Mouse (Mus musculus) heart, embryonic 11.5 days (tissue): ENCODE results near the gene Shank1. TPM values are rescaled to one million over a fixed set of nuclear protein-coding genes. Genes with fewer than 3 reads are reported as not detected.
A peak's percentile ranks its signal among the peaks of the same experiment; 100 is the strongest.

Source experiments
- ATAC-seq: fragments of 200-750 bp; cut with Nextera tagmentation; replicated peaks from 2 replicates; pipeline ENCODE4 v1.8.0; 2017; ENCODE audit warnings: moderate library complexity; ENCODE audit not compliant: insufficient number of reproducible peaks, low FRiP score, low TSS enrichment
- H3K27ac ChIP-seq: fragments of 300-500 bp; sonication (generic); 2 replicates; pipeline ENCODE4 v1.5.1; 2014; ENCODE audit warnings: mild to moderate bottlenecking, low read depth, low read length
- H3K27me3 ChIP-seq: fragments of 300-500 bp; sonication (generic); 2 replicates; pipeline ENCODE4 v1.6.1; 2014; ENCODE audit warnings: mild to moderate bottlenecking, low read length, mixed read lengths; ENCODE audit not compliant: control insufficient read depth, insufficient read depth
- H3K36me3 ChIP-seq: fragments of 300-500 bp; sonication (generic); 2 replicates; pipeline ENCODE4 v1.6.1; 2014; ENCODE audit warnings: mild to moderate bottlenecking, low read length, moderate library complexity, mixed read lengths; ENCODE audit not compliant: control insufficient read depth, insufficient read depth
- H3K4me1 ChIP-seq: fragments of 300-500 bp; sonication (generic); 2 replicates; pipeline ENCODE4 v1.6.1; 2014; ENCODE audit warnings: low read length; ENCODE audit not compliant: control insufficient read depth, insufficient read depth
- H3K4me2 ChIP-seq: fragments of 300-500 bp; sonication (generic); 2 replicates; pipeline ENCODE4 v1.6.1; 2014; ENCODE audit warnings: mild to moderate bottlenecking, moderate library complexity
- H3K4me3 ChIP-seq: fragments of 300-500 bp; sonication (generic); 2 replicates; pipeline ENCODE4 v1.5.1; 2014; ENCODE audit warnings: low read depth, low read length
- H3K9ac ChIP-seq: fragments of 300-500 bp; sonication (generic); 2 replicates; pipeline ENCODE4 v1.6.1; 2014; ENCODE audit warnings: mild to moderate bottlenecking, low read depth, low read length, moderate library complexity
- H3K9me3 ChIP-seq: fragments of 300-500 bp; sonication (generic); replicated peaks from 2 replicates; pipeline ENCODE4 v1.6.1; 2016; ENCODE audit warnings: low read length; ENCODE audit not compliant: control insufficient read depth
- WGBS: fragments of 180-500 bp; shearing (Covaris S2); extraction: QIAGEN DNeasy Blood & Tissue Kit; methylation state at CpG from one replicate; pipeline ENCODE4 v1.1.7; 2014; ENCODE audit not compliant: insufficient replicate concordance; 5-methylcytosine and 5-hydroxymethylcytosine counted together
- polyA plus RNA-seq: library from polyadenylated mRNA; unstranded; fragments of >200 nt; fragmentation: Nextera tagmentation; extraction: Ambion mirVana; gene quantifications from 2 replicates; pipeline ENCODE4 v1.2.1, GENCODE M21; 2014

Gene Shank1
- 1.1 and 1.3 TPM in 2 replicates for polyA plus RNA-seq

DNA sequence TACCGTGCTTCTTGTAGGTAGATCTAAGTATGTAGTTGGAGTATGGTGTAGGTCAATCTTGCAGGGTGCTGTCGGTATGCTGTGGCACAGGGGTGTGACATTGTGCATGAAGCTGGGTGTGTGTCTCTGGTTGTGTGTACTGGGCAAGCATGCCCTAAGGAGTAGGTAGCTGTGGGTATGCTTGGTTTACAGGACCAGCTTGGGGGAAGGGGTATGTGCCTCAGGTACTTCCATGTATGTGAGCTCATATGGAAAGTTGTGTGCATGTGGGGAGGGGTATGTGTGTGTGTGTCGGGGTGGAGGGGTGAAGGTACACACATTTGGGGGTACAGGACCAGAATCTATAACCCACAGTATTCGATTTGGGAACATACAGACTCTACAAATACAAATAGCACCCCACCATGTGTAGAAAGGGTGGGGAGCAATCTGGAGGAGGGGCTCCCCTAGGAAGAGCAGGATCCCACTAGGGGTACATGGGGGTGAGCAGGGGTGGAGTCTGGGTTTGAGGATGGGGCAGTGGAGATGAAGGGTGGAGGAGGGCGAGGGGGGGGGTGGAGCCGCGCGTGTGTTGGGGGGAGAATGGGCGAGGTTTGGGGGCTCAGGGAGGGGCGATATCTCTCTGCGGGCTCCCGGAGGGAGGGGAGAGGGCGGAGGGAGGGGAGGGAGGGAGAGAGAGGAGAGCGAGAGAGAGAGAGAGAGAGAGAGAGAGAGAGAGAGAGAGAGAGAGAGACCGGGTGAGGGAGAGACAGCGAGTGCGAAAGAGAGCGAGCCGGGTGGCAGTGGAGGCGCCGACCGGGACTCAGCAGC is at the start of gene Shank1:
Gene Shank1 (plus strand): TSS at position 779 of the 810 bp plus-strand sequence.
- H3K27me3 ChIP-seq: peaks cover 77% of the 10 kb centered on the region

DNA sequence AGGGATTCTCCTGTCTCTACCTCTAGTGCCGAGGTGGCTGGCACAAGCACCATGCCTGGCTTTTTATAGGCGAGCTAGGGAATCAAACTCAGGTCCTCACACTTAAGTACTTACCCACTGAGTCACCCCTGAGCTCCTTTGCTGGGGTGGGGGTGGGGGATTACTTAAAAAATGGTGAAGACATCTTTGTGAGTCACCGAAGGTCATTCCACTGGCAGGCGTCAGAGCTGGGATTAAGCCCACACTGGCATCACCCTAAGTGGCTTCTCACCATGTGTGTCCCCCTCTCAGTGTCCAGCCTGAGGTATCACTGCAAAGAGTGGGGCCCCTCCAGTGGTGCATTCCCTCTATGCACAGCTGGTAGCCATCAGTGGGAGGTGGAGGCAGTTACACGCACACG is 49.6 kb upstream of the Shank1 start:
- H3K4me3 ChIP-seq: no peak overlapping the region
- H3K36me3 ChIP-seq: no peaks in the 10 kb centered on the region
- no peaks in the 10 kb centered on the region for H3K4me1 ChIP-seq
- no peaks in the 10 kb centered on the region for H3K9me3 ChIP-seq
- ATAC-seq: no peak
- no peak overlapping the region for H3K9ac ChIP-seq
- WGBS: 66% methylated on average over 6 of the region's 6 CpGs
- H3K27ac ChIP-seq: no peak overlapping the region
- peaks cover 25% of the 10 kb centered on the region for H3K27me3 ChIP-seq
- H3K4me2 ChIP-seq: no peak overlapping the region

More for the DNA sequence above, at the start of gene Shank1:
- Histone ChIP-seq H3K9ac (peak within 1 kb of the TSS; percentile 60), H3K36me3 (no peaks in the 10 kb centered on the region), H3K4me1 (peaks cover 14% of the 10 kb centered on the region), H3K27ac (no peak within 1 kb of the TSS), H3K4me2 (peak within 1 kb of the TSS; percentile 81), H3K9me3 (no peaks in the 10 kb centered on the region), H3K4me3 (peak within 1 kb of the TSS; percentile 50)
- WGBS: 12% methylated on average over 14 of the region's 22 CpGs
- no peak for ATAC-seq

DNA sequence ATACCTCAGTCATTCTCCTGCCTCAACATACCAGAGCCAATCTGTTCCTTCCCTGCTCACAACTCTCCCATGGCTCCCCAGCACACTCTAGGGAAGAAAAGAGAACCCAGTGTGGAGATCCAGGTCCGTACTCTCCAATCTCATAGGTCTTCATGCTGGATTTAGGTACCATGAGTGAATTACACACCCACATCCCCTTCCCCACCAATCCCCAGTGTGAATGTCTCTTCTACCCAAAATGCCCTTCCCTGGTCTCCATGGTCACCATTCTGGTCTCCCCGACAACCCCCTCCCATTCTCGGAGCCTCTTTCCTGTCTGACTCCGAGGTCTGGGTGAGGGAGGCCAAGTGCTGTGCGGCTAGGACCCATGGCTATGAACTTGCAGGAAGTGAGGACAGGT is 48.9 kb upstream of the Shank1 start, which contains the start of gene Gm15517:
Gene Gm15517 (plus strand): TSS at position 301 of the 400 bp plus-strand sequence.
- H3K4me2 ChIP-seq: no peak within 1 kb of the TSS
- no peak within 1 kb of the TSS for H3K4me3 ChIP-seq
- no peak for ATAC-seq
- 50% methylated on average over 5 of the region's 5 CpGs for WGBS
- H3K4me1 ChIP-seq: no peaks in the 10 kb centered on the region
- no peak within 1 kb of the TSS for H3K9ac ChIP-seq
- H3K36me3 ChIP-seq: no peaks in the 10 kb centered on the region
- H3K9me3 ChIP-seq: no peaks in the 10 kb centered on the region
- no peak within 1 kb of the TSS for H3K27ac ChIP-seq
- peaks cover 25% of the 10 kb centered on the region for H3K27me3 ChIP-seq

DNA sequence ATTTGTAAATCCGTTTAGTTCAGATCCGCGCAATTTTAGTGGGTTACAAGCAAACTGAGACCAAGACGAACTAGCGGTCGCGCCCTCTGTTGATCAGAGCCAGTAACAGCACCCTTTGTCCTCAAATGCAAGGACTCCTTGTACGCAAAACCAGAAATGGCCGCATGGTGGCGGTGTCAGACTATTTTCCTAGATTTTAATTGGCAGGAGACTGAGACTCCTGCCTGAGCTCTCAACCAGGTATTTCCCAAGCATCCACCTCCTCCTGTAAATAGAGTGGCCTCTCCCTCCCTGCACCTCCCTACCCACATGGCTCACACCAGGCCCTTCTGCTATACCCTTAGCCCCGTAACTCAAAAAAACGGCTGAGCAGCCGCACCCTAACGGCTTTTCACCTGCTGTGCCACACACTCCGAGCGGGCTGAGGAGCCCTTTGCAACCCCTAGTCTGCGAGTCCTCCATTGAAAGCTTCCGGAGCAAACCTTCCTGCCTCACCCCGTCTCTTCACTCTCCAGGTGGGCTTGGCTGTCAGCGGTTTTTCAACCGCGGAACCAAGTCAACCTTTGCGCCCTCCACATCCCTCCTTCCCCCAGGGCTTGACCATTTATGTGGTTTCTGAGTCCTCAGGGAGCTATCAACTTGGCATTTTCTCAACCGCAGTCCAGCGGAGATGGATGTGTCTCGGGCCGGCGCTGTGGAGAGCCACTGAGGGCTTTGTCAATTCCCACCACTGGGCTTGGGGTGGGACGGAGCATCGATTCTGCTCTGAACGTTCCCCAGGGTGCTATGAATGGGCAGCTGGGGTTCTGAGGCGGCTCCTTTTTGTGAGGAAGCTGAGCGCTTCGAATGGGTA is 47.0 kb upstream of the Shank1 start:
- WGBS: 4% methylated on average over 34 of the region's 34 CpGs
- Histone ChIP-seq H3K4me3 (no peak overlapping the region; the same call in 1 of the 2 replicates), H3K9me3 (no peaks in the 10 kb centered on the region), H3K27me3 (peaks cover 30% of the 10 kb centered on the region), H3K9ac (no peak overlapping the region), H3K4me1 (no peaks in the 10 kb centered on the region), H3K36me3 (no peaks in the 10 kb centered on the region), H3K27ac (no peak overlapping the region), H3K4me2 (peak overlapping the region; percentile 45)
- ATAC-seq: 0 out of 2 replicates have a peak, but pooled peaks have one; percentile 24

DNA sequence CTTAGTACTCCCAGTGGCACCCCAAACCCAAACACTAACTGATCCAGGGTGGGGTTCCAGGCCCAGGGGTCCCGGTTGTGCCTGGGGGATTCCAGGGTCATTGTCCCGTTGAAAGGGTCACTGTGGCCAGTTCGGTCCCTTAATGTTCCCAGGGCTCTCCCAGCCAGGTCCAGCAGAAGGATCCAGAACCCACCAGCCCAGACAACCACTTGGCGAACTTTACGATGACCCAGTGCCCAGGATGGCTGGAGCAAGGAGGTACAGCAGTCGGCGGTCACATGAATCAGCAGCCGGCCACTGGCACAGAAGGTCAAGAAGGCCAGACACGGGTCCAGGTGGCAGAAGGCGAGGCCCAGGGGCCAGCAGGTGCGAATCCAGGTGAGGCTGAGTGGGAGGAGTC is 41.9 kb upstream of the Shank1 start:
- no peak overlapping the region for H3K9ac ChIP-seq
- H3K4me2 ChIP-seq: no peak overlapping the region
- H3K4me1 ChIP-seq: no peaks in the 10 kb centered on the region
- H3K27me3 ChIP-seq: peaks cover 26% of the 10 kb centered on the region
- H3K9me3 ChIP-seq: no peaks in the 10 kb centered on the region
- no peaks in the 10 kb centered on the region for H3K36me3 ChIP-seq
- H3K27ac ChIP-seq: no peak overlapping the region
- no peak for ATAC-seq
- H3K4me3 ChIP-seq: no peak overlapping the region
- WGBS: 74% methylated on average over 11 of the region's 11 CpGs

DNA sequence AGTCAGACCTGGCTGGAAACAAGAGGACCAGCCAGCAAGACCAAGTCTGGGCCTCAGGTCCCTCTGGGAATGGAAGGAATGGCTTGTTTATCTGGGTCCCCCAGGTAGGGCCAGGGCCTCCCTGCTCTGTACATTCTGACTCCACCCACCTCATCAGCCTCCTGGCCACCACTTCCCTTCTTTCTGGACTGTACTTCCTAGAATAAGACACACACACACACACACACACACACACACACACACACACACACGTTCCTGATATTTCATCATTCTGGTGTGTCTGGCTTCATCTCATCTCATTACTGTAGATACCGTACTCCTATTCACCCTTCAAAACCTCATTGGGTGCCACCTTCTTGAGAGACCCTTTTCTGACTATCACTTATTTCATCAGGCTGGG is 40.7 kb upstream of the Shank1 start:
- H3K4me3 ChIP-seq: no peak overlapping the region
- no peak overlapping the region for H3K4me2 ChIP-seq
- H3K9me3 ChIP-seq: no peaks in the 10 kb centered on the region
- no peak overlapping the region for H3K27ac ChIP-seq
- peaks cover 25% of the 10 kb centered on the region for H3K27me3 ChIP-seq
- no peak overlapping the region for H3K9ac ChIP-seq
- 72% methylated on average over 2 of the region's 2 CpGs for WGBS
- no peaks in the 10 kb centered on the region for H3K4me1 ChIP-seq
- no peaks in the 10 kb centered on the region for H3K36me3 ChIP-seq
- ATAC-seq: no peak

DNA sequence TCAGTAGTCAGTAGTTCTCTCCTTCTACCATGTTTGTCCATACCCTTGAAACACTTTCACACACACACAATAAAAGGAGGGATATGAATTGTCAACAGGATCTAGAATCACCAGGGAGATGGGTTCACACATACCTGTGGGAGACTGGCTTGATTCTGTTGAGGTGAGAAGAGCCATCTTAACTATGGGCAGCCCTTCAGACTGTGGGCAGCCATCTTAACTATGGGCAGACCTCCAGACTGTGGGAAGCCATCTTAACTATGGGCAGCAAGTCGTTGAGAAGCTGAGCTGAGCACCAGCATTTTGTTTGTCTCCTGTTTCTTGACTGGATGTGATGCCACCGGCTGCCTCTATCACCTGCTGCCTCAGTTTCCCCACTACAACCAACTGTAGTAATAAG is 38.7 kb upstream of the Shank1 start:
- Histone ChIP-seq H3K4me3 (no peak overlapping the region), H3K27me3 (peaks cover 23% of the 10 kb centered on the region), H3K4me1 (no peaks in the 10 kb centered on the region), H3K9ac (no peak overlapping the region), H3K4me2 (no peak overlapping the region), H3K9me3 (no peaks in the 10 kb centered on the region), H3K27ac (no peak overlapping the region), H3K36me3 (no peaks in the 10 kb centered on the region)
- ATAC-seq: no peak
- WGBS: 67% methylated on average over 2 of the region's 2 CpGs

DNA sequence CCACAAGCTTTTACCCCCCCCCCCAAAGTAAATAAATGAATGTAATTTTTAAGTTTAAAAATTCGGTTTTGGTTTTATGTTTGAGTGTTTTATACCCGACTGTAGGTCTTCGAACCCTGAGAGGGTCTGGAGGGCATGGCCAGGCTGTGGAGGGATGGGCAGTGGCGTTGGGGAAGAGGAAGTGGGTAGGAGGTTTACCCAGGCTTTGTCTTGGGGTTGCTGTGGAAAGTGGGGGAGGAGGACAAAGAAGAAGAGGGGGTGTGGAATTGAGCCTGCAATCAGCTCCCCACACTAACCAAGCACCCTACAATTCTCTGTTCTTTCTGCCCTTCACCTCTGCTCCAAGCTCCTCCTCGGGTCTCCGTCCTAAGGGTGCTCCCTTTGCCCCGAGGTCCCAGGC is 37.5 kb upstream of the Shank1 start:
- no peak overlapping the region for H3K4me2 ChIP-seq
- no peaks in the 10 kb centered on the region for H3K9me3 ChIP-seq
- no peaks in the 10 kb centered on the region for H3K4me1 ChIP-seq
- no peak overlapping the region for H3K4me3 ChIP-seq
- no peaks in the 10 kb centered on the region for H3K36me3 ChIP-seq
- H3K27me3 ChIP-seq: peaks cover 19% of the 10 kb centered on the region
- no peak overlapping the region for H3K9ac ChIP-seq
- no peak for ATAC-seq
- 82% methylated on average over 7 of the region's 7 CpGs for WGBS
- H3K27ac ChIP-seq: no peak overlapping the region
